Mouse (Mus musculus) heart, embryonic 16.5 days (tissue): ENCODE measurements around the gene Atp6v1d. TPM values are rescaled to one million over a fixed set of nuclear protein-coding genes. Genes with fewer than 3 reads are reported as not detected.

ENCODE experiments used
- ATAC-seq: fragments of 200-750 bp; cut with Nextera tagmentation; replicated peaks from 2 replicates; pipeline ENCODE4 v1.8.0; 2017; ENCODE audit warnings: moderate number of reproducible peaks; ENCODE audit not compliant: insufficient read depth, low FRiP score; ENCODE audit errors: extremely low read depth
- H3K27ac ChIP-seq: fragments of 300-500 bp; sonication (generic); 2 replicates; pipeline ENCODE4 v1.5.1; 2014; ENCODE audit warnings: mild to moderate bottlenecking, low read length, control low read depth, moderate library complexity
- H3K27me3 ChIP-seq: fragments of 300-500 bp; sonication (generic); 2 replicates; pipeline ENCODE4 v1.6.1; 2014; ENCODE audit warnings: low read length, mixed read lengths; ENCODE audit not compliant: control insufficient read depth, insufficient read depth
- H3K36me3 ChIP-seq: fragments of 300-500 bp; sonication (generic); 2 replicates; pipeline ENCODE4 v1.6.1; 2014; ENCODE audit not compliant: control insufficient read depth, insufficient read depth
- H3K4me1 ChIP-seq: fragments of 300-500 bp; sonication (generic); 2 replicates; pipeline ENCODE4 v1.6.1; 2014; ENCODE audit warnings: low read length, mixed read lengths; ENCODE audit not compliant: control insufficient read depth, insufficient read depth
- H3K4me2 ChIP-seq: fragments of 300-500 bp; sonication (generic); 2 replicates; pipeline ENCODE4 v1.6.1; 2014; ENCODE audit warnings: low read depth, mild to moderate bottlenecking, control low read depth, low read length
- H3K4me3 ChIP-seq: fragments of 300-500 bp; sonication (generic); 2 replicates; pipeline ENCODE4 v1.5.1; 2014; ENCODE audit warnings: mild to moderate bottlenecking, control low read depth, low read length
- H3K9ac ChIP-seq: fragments of 300-500 bp; sonication (generic); 2 replicates; pipeline ENCODE4 v1.6.1; 2014; ENCODE audit warnings: low read length, control low read depth
- H3K9me3 ChIP-seq: fragments of 300-500 bp; sonication (generic); replicated peaks from 2 replicates; pipeline ENCODE4 v1.6.1; 2016; ENCODE audit warnings: low read length; ENCODE audit not compliant: control insufficient read depth
- WGBS: fragments of 180-500 bp; shearing (Covaris S2); extraction: QIAGEN DNeasy Blood & Tissue Kit; methylation state at CpG from one replicate; pipeline ENCODE4 v1.1.7; 2014; 5-methylcytosine and 5-hydroxymethylcytosine counted together
- polyA plus RNA-seq: library from polyadenylated mRNA; unstranded; fragments of >200 nt; fragmentation: Nextera tagmentation; extraction: Ambion mirVana; gene quantifications from 2 replicates; pipeline ENCODE4 v1.2.1, GENCODE M21; 2015

Atp6v1d gene
- polyA plus RNA-seq, result 68.0 and 84.8 TPM in 2 replicates

GRCm38 (mm10) chr12:78861496-78862253 is at the start of gene Atp6v1d, which contains the start of gene Eif2s1:
Gene Atp6v1d (minus strand): TSS chr12:78861638.
Gene Eif2s1 (plus strand): TSS chr12:78861819.
- Histone ChIP-seq H3K4me2 (peak within 1 kb of the TSS; percentile 85), H3K4me1 (peaks cover 20% of the 10 kb centered on the region), H3K9me3 (no peaks in the 10 kb centered on the region), H3K27me3 (no peaks in the 10 kb centered on the region), H3K4me3 (peak within 1 kb of the TSS; percentile 91), H3K36me3 (peaks cover 4% of the 10 kb centered on the region), H3K9ac (peak within 1 kb of the TSS; percentile 94), H3K27ac (peak within 1 kb of the TSS; percentile 71)
- under 1% methylated on average over 55 of the region's 55 CpGs for WGBS
- ATAC-seq, result peak; percentile 100

DNA sequence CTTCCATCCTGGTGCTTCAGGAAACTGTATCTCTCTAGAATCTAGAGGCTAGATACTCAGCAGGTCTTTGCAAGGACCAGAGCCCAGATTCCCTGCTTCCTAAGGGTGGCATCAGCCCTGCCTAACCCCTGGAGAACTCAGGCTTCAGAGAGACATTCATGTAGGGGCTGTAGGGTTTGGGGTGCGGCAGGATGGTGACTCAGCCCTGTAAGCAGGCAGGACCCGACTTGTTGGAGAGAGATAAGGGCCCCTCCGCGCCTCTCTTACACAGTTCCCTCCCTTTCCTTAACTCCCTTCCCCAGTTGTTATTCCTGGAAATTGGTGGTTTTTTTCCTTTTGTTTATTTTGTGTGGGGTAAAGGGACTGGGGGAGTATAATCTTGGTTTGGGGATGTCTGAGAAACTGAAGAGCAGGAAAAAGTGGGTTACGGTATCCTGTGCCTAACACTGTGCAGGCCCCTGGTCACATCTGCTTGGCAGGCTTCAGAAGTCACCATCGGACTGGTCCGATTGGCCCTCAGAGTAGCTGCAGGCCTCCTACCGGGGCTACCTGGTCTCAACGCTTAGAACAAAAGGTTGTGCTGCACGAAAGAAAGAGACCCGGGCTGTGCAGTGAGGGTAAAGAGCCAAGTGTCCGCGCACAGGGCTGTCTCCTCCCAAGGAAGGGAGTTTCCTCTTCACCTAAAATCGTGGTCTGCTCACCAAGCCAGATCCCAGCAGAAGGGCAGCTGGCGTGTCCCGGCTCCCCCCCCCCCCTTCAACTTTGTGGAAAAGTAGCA is 49.4 kb upstream of the Atp6v1d start:
- Histone ChIP-seq H3K9me3 (peaks cover 8% of the 10 kb centered on the region), H3K9ac (peak overlapping the region; percentile 64; the same call in 1 of the 2 replicates), H3K4me1 (peaks cover 15% of the 10 kb centered on the region), H3K27ac (no peak overlapping the region), H3K27me3 (peaks cover 30% of the 10 kb centered on the region), H3K4me2 (peak overlapping the region; percentile 87), H3K36me3 (no peaks in the 10 kb centered on the region), H3K4me3 (peak overlapping the region; percentile 55)
- ATAC-seq, result 0 out of 2 replicates have a peak, but pooled peaks have one; percentile 43
- 9% methylated on average over 16 of the region's 16 CpGs for WGBS

GRCm38 (mm10) chr12:78908081-78908605 is 46.7 kb upstream of the Atp6v1d start:
- ATAC-seq, result no peak
- peaks cover 25% of the 10 kb centered on the region for H3K27me3 ChIP-seq

GRCm38 (mm10) chr12:78906707-78907162 is 45.3 kb upstream of the Atp6v1d start, which contains the start of gene Plek2:
Gene Plek2 (minus strand): TSS chr12:78906964.
- peak within 1 kb of the TSS; percentile 81 for H3K4me2 ChIP-seq
- peaks cover 8% of the 10 kb centered on the region for H3K9me3 ChIP-seq
- H3K27me3 ChIP-seq, result peaks cover 14% of the 10 kb centered on the region
- H3K4me1 ChIP-seq, result peaks cover 10% of the 10 kb centered on the region
- WGBS, result 1% methylated on average over 38 of the region's 38 CpGs
- H3K4me3 ChIP-seq, result peak within 1 kb of the TSS; percentile 47
- ATAC-seq, result peak; percentile 72
- H3K27ac ChIP-seq, result no peak within 1 kb of the TSS
- peak within 1 kb of the TSS; percentile 27 for H3K9ac ChIP-seq
- no peaks in the 10 kb centered on the region for H3K36me3 ChIP-seq

More at GRCm38 (mm10) chr12:78908081-78908605, 46.7 kb upstream of the Atp6v1d start:
- H3K9ac ChIP-seq, result no peak overlapping the region
- peaks cover 8% of the 10 kb centered on the region for H3K9me3 ChIP-seq
- H3K4me2 ChIP-seq, result no peak overlapping the region
- 77% methylated on average over 6 of the region's 6 CpGs for whole genome bisulfite sequencing
- no peak overlapping the region for H3K4me3 ChIP-seq
- no peaks in the 10 kb centered on the region for H3K36me3 ChIP-seq
- no peak overlapping the region for H3K27ac ChIP-seq
- H3K4me1 ChIP-seq, result peaks cover 15% of the 10 kb centered on the region

- Histone ChIP-seq H3K4me3 (no peak overlapping the region), H3K9ac (no peak overlapping the region), H3K36me3 (no peaks in the 10 kb centered on the region), H3K4me2 (no peak overlapping the region), H3K27me3 (peaks cover 2% of the 10 kb centered on the region; the same call in 1 of the 2 replicates), H3K9me3 (peaks cover 8% of the 10 kb centered on the region), H3K4me1 (no peaks in the 10 kb centered on the region), H3K27ac (no peak overlapping the region)
- ATAC-seq, result no peak
- WGBS, result 84% methylated on average over 5 of the region's 7 CpGs
These were observed 43.1 kb upstream of the Atp6v1d start for GRCm38 (mm10) chr12:78904499-78904898.

DNA sequence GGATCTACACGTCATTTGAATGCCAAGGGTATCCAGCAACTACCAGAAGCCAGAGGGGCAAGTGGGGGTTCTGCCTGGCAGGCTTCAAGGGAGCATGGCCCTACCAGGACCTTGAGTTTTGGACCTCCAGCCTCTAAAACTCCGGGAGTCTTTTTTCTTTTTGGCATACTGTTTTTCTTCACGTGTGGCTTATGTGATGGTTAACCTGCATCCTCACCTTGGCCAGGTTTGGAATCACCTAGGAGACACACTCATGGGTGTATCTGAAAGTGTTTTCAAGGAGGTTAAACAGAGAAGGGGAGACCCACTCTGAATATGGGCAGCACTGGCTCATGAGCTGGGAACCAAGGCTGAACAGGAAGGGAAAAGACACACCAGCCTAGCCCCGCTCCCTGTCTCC is 41.9 kb upstream of the Atp6v1d start:
- Histone ChIP-seq H3K36me3 (no peaks in the 10 kb centered on the region), H3K9ac (no peak overlapping the region), H3K27me3 (no peaks in the 10 kb centered on the region), H3K27ac (no peak overlapping the region), H3K4me1 (no peaks in the 10 kb centered on the region), H3K4me3 (no peak overlapping the region), H3K9me3 (no peaks in the 10 kb centered on the region), H3K4me2 (no peak overlapping the region)
- WGBS, result 77% methylated on average over 4 of the region's 4 CpGs
- no peak for ATAC-seq

DNA sequence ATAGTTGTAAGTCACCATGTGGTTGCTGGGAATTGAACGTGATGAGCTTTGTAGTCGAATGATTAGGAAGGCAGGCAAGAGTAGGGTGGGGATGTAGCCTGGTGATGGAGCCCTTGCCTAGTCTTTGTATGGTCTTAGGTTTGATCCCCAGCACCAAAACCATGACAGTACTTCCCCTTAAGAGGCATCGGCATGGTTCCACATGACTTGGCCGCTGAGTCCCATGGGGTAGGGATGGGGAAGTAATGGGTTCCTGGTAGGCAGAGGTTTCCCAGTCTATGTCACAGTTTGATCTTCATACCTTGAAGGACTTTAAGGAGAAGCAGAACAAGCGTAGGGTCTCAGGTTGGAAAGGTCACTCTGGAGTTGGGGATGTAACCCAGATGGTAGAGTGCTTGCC is 40.0 kb upstream of the Atp6v1d start:
- no peaks in the 10 kb centered on the region for H3K4me1 ChIP-seq
- no peak overlapping the region for H3K27ac ChIP-seq
- 89% methylated on average over 5 of the region's 5 CpGs for WGBS
- no peak overlapping the region for H3K4me3 ChIP-seq
- H3K4me2 ChIP-seq, result no peak overlapping the region
- no peak for ATAC-seq
- no peaks in the 10 kb centered on the region for H3K36me3 ChIP-seq
- no peak overlapping the region for H3K9ac ChIP-seq
- no peaks in the 10 kb centered on the region for H3K9me3 ChIP-seq
- H3K27me3 ChIP-seq, result no peaks in the 10 kb centered on the region

GRCm38 (mm10) chr12:78897861-78898260 is 36.4 kb upstream of the Atp6v1d start:
- no peak for ATAC-seq
- 88% methylated on average over 1 of the region's 1 CpGs for WGBS
- H3K27ac ChIP-seq, result no peak overlapping the region
- no peak overlapping the region for H3K9ac ChIP-seq
- H3K4me3 ChIP-seq, result no peak overlapping the region
- H3K9me3 ChIP-seq, result no peaks in the 10 kb centered on the region
- H3K36me3 ChIP-seq, result no peaks in the 10 kb centered on the region
- H3K4me2 ChIP-seq, result no peak overlapping the region
- no peaks in the 10 kb centered on the region for H3K4me1 ChIP-seq
- no peaks in the 10 kb centered on the region for H3K27me3 ChIP-seq
